Mouse (Mus musculus) spleen, adult 18-20 months (tissue): ENCODE data around the gene Carns1.

Experiments used
- DNase-seq, 2 experiments: peaks; one replicate each; pipeline ENCODE4 v3.0.0; 2022; ENCODE audit warnings: mixed read lengths in 2 of 2

Carns1 gene

GRCm38 (mm10) chr19:4175368-4175947 lies at the start of gene Carns1:
Carns1 (minus strand) TSS chr19:4175479.
- DNase-seq, result no peak

- DNase-seq, result peak in 1 of 2 experiments; percentile 36
These were observed 46.9 kb upstream of the Carns1 start for GRCm38 (mm10) chr19:4222165-4222564.

DNA sequence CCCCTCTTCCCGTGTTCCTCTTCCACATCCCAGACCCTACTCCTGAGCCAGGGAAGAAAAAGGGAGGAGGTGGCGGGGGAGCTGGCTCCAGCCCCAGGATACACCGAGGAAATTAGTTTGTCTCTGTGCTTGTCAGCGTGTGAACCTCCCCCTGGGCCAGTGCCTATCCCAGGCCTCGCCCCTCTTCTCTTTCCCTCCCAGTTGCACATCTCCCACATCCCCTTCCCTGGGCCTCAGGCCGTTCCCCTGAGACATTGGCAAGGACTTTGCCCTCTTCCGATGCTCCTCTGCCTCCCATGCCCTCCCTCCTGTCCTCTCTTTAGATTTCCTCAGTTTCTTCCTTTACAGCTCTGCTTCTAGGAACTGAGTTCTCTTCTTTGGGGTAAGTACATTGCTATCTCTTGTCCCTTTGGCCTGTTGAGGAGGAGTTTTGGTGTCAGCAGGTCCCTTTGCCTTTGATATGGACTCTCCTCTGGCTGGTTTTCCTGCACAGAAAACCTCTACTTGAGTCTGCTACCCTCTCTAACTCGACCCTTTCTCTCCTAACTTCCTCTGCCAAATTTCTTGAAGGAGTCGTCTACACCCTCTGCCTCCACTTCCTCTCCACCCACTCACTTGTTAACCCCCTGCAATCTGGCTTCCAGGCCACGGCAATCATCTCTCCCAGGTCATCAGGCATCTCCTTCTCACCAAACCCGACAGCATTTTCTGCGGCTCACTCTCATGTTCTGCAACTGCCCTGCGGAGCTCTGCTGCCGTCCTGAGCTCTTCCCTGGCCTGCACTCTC lies 45.9 kb upstream of the Carns1 start:
- peak in 1 of 2 experiments; percentile 24 for DNase-seq

DNA sequence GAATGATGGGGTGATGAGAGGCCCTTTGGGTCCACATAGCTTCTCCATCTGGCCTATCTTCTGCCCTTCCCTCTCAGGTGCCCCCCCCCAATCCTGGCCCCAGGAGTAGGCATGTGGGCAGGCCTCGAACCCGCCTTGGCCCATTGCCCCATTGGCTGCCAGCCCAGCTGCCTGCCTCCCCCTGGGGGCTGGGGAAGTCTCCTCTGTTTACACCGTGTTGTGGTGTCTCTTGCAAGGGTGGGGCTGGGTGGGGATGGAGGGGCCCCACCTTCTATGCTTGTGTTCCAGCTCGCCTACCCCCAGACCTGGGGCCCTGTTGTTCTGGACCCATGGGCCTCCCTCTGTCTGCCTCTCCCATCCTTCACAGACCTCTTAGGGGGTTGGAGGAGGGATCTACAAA lies 45.1 kb upstream of the Carns1 start:
- peak in 1 of 2 experiments; percentile 37 for DNase-seq

DNA sequence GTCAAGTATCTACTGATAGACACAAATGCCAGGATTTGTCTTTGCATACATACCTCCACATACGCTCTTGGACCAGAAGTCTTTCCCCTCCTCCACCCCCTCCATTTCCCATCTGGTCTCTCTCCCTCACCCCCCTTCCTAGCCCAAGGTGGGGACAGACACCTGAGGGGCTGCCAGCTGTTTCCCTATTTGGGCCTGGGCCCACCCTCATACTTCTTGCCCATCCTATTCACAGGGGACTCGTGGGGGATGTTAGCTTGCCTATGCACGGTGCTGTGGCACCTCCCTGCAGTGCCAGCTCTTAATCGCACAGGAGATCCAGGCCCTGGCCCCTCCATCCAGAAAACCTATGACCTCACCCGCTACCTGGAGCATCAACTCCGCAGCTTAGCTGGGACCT lies 44.7 kb upstream of the Carns1 start:
- no peak for DNase-seq

- DNase-seq, result peak in 1 of 2 experiments; percentile 35
These were observed 43.5 kb upstream of the Carns1 start for GRCm38 (mm10) chr19:4218784-4219183.

DNA sequence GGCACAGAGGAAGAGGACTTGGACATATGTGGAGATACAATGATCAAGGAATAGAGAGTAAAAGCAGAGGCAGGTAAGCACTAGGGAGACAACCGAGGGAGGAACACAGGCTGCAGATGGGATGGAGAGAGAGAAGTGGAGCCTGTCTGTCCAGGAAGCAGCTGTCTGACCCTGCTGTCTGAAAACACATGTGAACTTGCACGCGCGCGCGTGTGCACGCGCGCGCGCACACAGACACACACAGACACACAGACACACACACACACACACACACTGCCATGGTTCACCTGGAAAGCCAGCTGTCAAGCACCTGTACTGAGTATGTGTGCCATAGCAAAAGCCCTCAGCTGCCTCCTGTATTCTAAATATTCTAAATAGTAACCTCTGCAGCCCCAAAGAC lies 43.0 kb upstream of the Carns1 start:
- no peak for DNase-seq

- no peak for DNase-seq
These were observed 42.6 kb upstream of the Carns1 start for GRCm38 (mm10) chr19:4217855-4218254.

DNA sequence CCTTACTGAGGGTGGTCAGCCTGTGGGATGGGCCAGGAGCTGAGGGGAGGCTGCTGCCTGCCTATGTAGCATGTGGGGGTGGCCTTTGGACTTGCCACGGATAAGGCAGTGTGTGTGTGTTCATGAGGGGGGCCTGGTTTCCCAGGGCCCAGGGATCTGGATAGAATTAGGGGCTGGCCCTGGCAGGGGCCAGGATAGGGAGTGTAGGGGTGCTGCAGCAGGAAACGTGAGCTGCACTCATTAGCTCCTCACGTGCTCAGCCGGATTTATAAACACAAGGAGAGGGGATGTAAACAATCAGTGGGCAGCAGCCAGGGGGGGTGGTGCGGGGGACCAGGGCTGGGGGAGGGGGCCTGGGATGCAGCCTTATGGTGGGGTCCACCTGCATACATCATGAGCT lies 41.9 kb upstream of the Carns1 start:
- DNase-seq, result no peak

DNA sequence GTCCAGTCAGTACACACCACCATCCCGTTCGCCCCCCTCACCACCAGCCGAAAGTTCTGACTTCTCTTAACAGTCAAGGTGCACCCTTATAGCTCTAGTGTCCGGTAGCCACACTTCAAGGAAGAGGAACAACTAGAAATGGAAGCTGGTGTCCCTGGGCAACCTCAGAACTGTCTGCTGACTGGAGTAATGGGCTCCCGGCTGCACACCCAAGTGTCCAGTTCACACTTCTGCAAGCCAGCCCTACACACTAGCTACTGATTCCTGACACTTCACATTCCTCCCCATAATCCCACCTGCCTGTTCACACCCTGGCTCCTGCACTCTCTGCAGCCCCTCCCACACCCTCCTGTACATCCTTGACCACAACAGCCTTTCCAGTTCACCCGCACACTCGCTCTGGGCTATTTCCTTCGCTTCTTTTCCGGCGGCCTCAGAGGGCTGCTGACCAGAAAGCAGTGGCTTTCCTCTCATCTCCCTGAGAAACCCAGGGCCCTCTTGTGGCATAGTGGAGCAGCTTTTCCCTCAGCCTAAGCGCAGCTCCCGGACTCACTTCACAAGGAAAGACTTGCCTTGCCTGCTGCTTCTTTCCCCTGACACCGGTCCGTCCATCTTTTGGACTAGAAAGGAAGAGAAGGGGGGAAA lies 40.9 kb upstream of the Carns1 start:
- DNase-seq, result peak in 1 of 2 experiments; percentile 18

- DNase-seq, result no peak
These were observed 40.2 kb upstream of the Carns1 start for GRCm38 (mm10) chr19:4215451-4215840.

- peak in 1 of 2 experiments; percentile 52 for DNase-seq
These were observed 39.6 kb upstream of the Carns1 start for GRCm38 (mm10) chr19:4214771-4215450.

GRCm38 (mm10) chr19:4214071-4214770 lies 38.9 kb upstream of the Carns1 start, which contains the start of the genes Clcf1 and AC109138.7:
Clcf1 (plus strand) TSS chr19:4214238.
AC109138.7 (plus strand) TSS chr19:4214357.
- DNase-seq, result peak; percentile 78 to 82

GRCm38 (mm10) chr19:4213524-4213974 lies 38.3 kb upstream of the Carns1 start:
- DNase-seq, result peak in 1 of 2 experiments; percentile 28

DNA sequence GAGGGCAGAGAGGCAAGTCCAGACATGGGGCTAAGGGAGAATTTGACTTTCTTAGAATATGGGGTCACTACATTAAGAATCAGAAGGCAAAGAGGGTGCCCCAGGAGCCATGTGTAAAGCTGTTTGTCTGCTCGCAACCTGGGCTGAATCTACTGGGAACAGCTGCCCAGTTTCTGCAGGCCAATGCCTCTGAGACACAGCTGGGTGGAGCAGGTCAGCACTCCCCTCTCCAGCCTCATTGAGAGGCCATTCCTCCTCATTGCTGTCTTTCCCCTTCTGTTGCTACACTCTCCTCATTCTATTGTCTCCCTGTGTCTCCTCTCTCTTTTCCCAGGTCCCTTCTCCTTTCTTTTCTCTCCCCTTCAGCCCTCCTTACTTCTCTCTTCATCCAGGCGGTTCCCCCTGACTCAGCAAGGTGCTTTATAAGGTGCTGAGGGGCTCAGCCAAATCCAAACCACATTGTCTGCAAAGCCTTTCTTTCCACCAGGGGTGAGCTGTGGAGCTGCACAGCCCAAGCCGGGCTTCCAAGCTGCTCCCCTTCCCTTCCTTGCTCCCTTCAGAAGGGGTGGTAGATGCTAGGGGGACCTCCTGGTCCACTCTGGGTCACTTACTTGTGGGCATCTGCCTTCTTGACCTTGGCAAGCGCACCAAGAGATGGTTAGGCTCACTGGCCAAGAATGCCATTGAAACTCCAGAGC lies 36.8 kb upstream of the Carns1 start:
- no peak for DNase-seq

- DNase-seq, result no peak
These were observed 33.3 kb upstream of the Carns1 start for GRCm38 (mm10) chr19:4208563-4208962.

DNA sequence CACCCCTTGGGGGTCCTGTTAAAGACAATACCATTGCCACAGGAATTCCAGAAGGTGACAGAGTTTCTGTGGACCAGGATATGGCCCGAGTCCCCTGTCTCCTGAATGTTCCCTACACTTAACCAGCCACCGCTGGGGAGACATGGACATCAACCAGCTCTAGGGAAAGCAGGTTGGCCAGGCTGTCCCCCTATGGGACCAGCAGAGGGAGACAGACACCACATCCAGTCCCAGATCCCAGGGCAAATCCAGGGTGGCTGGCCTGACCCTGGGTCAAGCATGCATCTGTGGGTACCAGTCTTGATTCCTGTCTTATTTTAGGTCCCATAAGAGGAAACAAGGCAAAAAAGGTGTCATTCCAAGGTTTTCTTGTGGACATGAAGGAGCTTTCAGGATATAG lies 31.7 kb upstream of the Carns1 start:
- peak; percentile 59 to 70 for DNase-seq

GRCm38 (mm10) chr19:4204889-4205288 lies 29.6 kb upstream of the Carns1 start:
- no peak for DNase-seq

GRCm38 (mm10) chr19:4203604-4204326 lies 28.5 kb upstream of the Carns1 start:
- peak in 1 of 2 experiments; percentile 42 for DNase-seq

- DNase-seq, result no peak
These were observed 27.9 kb upstream of the Carns1 start for GRCm38 (mm10) chr19:4203148-4203547.

- DNase-seq, result no peak
These were observed 26.9 kb upstream of the Carns1 start for GRCm38 (mm10) chr19:4202149-4202548.
